Mouse (Mus musculus): ENCODE data around the gene Sash1.
A peak's percentile ranks its signal among the peaks of the same experiment; 100 is the strongest.

Sash1 gene

GRCm38 (mm10) chr10:8789096-8789495 is 96.8 kb downstream of the Sash1 start:
- DNase-seq (ENCODE audit: low spot score), result no peak

- DNase-seq (ENCODE audit: low spot score), result no peak
These were observed 98.6 kb downstream of the Sash1 start for GRCm38 (mm10) chr10:8787221-8787620.

GRCm38 (mm10) chr10:8785451-8786145 is 100.3 kb downstream of the Sash1 start:
- DNase-seq (ENCODE audit: low spot score), result no peak

- DNase-seq (ENCODE audit: low spot score), result no peak
These were observed 103.9 kb downstream of the Sash1 start for GRCm38 (mm10) chr10:8781876-8782372.

- DNase-seq (ENCODE audit: low spot score), result no peak
These were observed 106.0 kb downstream of the Sash1 start for GRCm38 (mm10) chr10:8779842-8780241.

GRCm38 (mm10) chr10:8778845-8779244 is 107.0 kb downstream of the Sash1 start:
- no peak for DNase-seq (ENCODE audit: low spot score)

- DNase-seq (ENCODE audit: low spot score), result no peak
These were observed 108.2 kb downstream of the Sash1 start for GRCm38 (mm10) chr10:8777552-8778253.

GRCm38 (mm10) chr10:8776791-8777190 is 109.1 kb downstream of the Sash1 start:
- DNase-seq (ENCODE audit: low spot score), result no peak

GRCm38 (mm10) chr10:8775794-8776193 is 110.1 kb downstream of the Sash1 start:
- no peak for DNase-seq (ENCODE audit: low spot score)

- DNase-seq (ENCODE audit: low spot score), result no peak
These were observed 113.2 kb downstream of the Sash1 start for GRCm38 (mm10) chr10:8772464-8773209.

- no peak for DNase-seq (ENCODE audit: low spot score)
These were observed 114.8 kb downstream of the Sash1 start for GRCm38 (mm10) chr10:8770931-8771653.

- no peak for DNase-seq (ENCODE audit: low spot score)
These were observed 117.2 kb downstream of the Sash1 start for GRCm38 (mm10) chr10:8768654-8769053.

GRCm38 (mm10) chr10:8767381-8767780 is 118.5 kb downstream of the Sash1 start:
- no peak for DNase-seq (ENCODE audit: low spot score)

GRCm38 (mm10) chr10:8765922-8766522 is 119.8 kb downstream of the Sash1 start:
- no peak for DNase-seq (ENCODE audit: low spot score)

GRCm38 (mm10) chr10:8762771-8763170 is 123.1 kb downstream of the Sash1 start:
- no peak for DNase-seq (ENCODE audit: low spot score)

- DNase-seq (ENCODE audit: low spot score), result no peak
These were observed 123.6 kb downstream of the Sash1 start for GRCm38 (mm10) chr10:8762209-8762701.

GRCm38 (mm10) chr10:8761656-8762055 is 124.2 kb downstream of the Sash1 start:
- no peak for DNase-seq (ENCODE audit: low spot score)

- peak; percentile 34 for DNase-seq (ENCODE audit: low spot score)
These were observed 125.3 kb downstream of the Sash1 start for GRCm38 (mm10) chr10:8760598-8760997.

GRCm38 (mm10) chr10:8759228-8759627 is 126.6 kb downstream of the Sash1 start:
- DNase-seq (ENCODE audit: low spot score), result peak; percentile 18

- DNase-seq (ENCODE audit: low spot score), result no peak
These were observed 128.4 kb downstream of the Sash1 start for GRCm38 (mm10) chr10:8757429-8757931.

All from layer of hippocampus, adult 11-12 months (tissue).